Mouse (Mus musculus) heart, embryonic 14.5 days (tissue): ENCODE results near the gene 1810030O07Rik. TPM values are rescaled to one million over a fixed set of nuclear protein-coding genes. Genes with fewer than 3 reads are reported as not detected.
A peak's percentile ranks its signal among the peaks of the same experiment; 100 is the strongest.
"Not testable (repeated sequence)": the region's sequence is repeated elsewhere in the genome, so short reads cannot be mapped to it uniquely, and the experiment has no call there.

Source experiments
- ATAC-seq: fragments of 200-750 bp; cut with Nextera tagmentation; 2 replicates; pipeline ENCODE4 v1.8.0; 2017; ENCODE audit warnings: low read depth, moderate TSS enrichment; ENCODE audit not compliant: insufficient number of reproducible peaks, insufficient read depth, low FRiP score
- H3K27ac ChIP-seq, 2 experiments: fragments of 200-500 bp in 1 of 2; fragments of 300-500 bp in 1 of 2; sonication (generic) in 1 of 2; replicated peaks in 1 of 2; 2 replicates each; pipeline ENCODE4 v1.5.1; 2012 to 2014; ENCODE audit warnings: low read depth in 2 of 2, low read length in 2 of 2, control low read depth in 1 of 2, mild to moderate bottlenecking in 1 of 2, mixed read lengths in 1 of 2; ENCODE audit not compliant: control insufficient read depth in 1 of 2, insufficient read depth in 1 of 2
- H3K27me3 ChIP-seq: fragments of 300-500 bp; sonication (generic); 2 replicates; pipeline ENCODE4 v1.6.1; 2014; ENCODE audit warnings: mild to moderate bottlenecking, low read length, control low read depth; ENCODE audit not compliant: control insufficient read depth, insufficient read depth
- H3K36me3 ChIP-seq: fragments of 300-500 bp; sonication (generic); 2 replicates; pipeline ENCODE4 v1.6.1; 2014; ENCODE audit warnings: mild to moderate bottlenecking, control low read depth, low read length, mixed read lengths; ENCODE audit not compliant: control insufficient read depth, insufficient read depth
- H3K4me1 ChIP-seq, 2 experiments: fragments of 200-500 bp in 1 of 2; fragments of 300-500 bp in 1 of 2; sonication (generic) in 1 of 2; 2 replicates each; pipeline ENCODE4 v1.6.1; 2012 to 2014; ENCODE audit warnings: low read length in 2 of 2, control low read depth in 1 of 2, mixed read lengths in 1 of 2; ENCODE audit not compliant: control insufficient read depth in 2 of 2, insufficient read depth in 2 of 2
- H3K4me2 ChIP-seq: fragments of 300-500 bp; sonication (generic); 2 replicates; pipeline ENCODE4 v1.6.1; 2014; ENCODE audit warnings: mild to moderate bottlenecking, low read length
- H3K4me3 ChIP-seq, 2 experiments: fragments of 200-500 bp in 1 of 2; fragments of 300-500 bp in 1 of 2; sonication (generic) in 1 of 2; 2 replicates each; pipeline ENCODE4 v1.5.1; 2012 to 2014; ENCODE audit warnings: low read length in 2 of 2, mild to moderate bottlenecking in 2 of 2, control low read depth in 1 of 2, low read depth in 1 of 2, moderate library complexity in 1 of 2; ENCODE audit not compliant: control insufficient read depth in 1 of 2, insufficient read depth in 1 of 2
- H3K9ac ChIP-seq: fragments of 300-500 bp; sonication (generic); 2 replicates; pipeline ENCODE4 v1.6.1; 2014; ENCODE audit warnings: mild to moderate bottlenecking, low read length
- H3K9me3 ChIP-seq: fragments of 300-500 bp; sonication (generic); 2 replicates; pipeline ENCODE4 v1.6.1; 2016; ENCODE audit warnings: low read length, control low read depth; ENCODE audit not compliant: control insufficient read depth
- WGBS: fragments of 180-500 bp; shearing (Covaris S2); extraction: QIAGEN DNeasy Blood & Tissue Kit; methylation state at CpG from one replicate; pipeline ENCODE4 v1.1.7; 2014; 5-methylcytosine and 5-hydroxymethylcytosine counted together
- polyA plus RNA-seq: library from polyadenylated mRNA; unstranded; fragments of >200 nt; fragmentation: Nextera tagmentation; extraction: Ambion mirVana; gene quantifications from 2 replicates; pipeline ENCODE4 v1.2.1, GENCODE M21; 2014

1810030O07Rik gene
- polyA plus RNA-seq, 1 experiment from 2014 or later: 29.9 TPM

DNA sequence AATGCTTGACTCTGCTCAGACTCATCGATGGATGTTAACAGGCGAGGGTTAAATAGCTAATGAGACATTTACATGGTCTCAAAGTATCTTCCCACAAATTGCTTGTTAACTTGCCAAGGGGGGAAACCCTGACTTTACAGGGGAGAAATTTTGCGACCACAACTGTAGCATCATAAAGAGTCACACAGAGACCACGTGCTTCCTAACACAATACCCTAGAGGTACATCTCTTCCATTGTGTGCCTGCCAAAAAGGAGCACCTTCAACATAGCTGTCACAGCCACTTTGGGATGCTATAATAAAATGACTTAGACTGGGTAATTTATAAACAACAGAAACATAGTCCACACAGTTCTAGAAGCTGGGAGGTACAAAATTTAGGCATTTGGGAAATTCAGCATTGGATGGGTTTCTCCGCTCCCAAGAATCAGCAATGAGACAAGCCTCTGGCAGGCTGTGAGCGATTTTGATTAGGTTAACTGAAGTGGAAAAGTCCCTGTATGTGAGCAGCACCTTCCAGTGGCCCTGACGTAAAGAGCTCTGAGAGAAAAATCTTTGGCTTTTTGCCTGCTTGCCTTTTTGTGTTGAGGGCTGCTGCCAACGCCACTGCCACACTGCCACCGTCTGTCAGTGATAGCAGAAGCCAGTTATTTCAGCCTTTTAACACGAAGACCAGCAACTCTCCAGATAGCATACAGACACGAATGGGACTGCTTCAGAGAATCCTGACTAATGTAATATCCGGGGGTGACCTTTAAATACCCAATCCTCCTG, 27.8 kb downstream of the 1810030O07Rik start:
- Histone ChIP-seq H3K27ac (peak overlapping the region in 1 of 2 experiments; percentile 6; a peak in 1 of 4 replicates), H3K36me3 (peaks cover 5% of the 10 kb centered on the region; the same call in 1 of the 2 replicates), H3K4me1 (peaks cover 0 to 4% of the 10 kb centered on the region in 2 experiments; a peak in 1 of 4 replicates), H3K27me3 (no peaks in the 10 kb centered on the region), H3K4me3 (no peak overlapping the region), H3K4me2 (no peak overlapping the region), H3K9ac (no peak overlapping the region), H3K9me3 (no peaks in the 10 kb centered on the region)
- 47% methylated on average over 12 of the region's 12 CpGs for WGBS
- ATAC-seq: peak; percentile 39; the same call in 1 of the 2 replicates

DNA sequence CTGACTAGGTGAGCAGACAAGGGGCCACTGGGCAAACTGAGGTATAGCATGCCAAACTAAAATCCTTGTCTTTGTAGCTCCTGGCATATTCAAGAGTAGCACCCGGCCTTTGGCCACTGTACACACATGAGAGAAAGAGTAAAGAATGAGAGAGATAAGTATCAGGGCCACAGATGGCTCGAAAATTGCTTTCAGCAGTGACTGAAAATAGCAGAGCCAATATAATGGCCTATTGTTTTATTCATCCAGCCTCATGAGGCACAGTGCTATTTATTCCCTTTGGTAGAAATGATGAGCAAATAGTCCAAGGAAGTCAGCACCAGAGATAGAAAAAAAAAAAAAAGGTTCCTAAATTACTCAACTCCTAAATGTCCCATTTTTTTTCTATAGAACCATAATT, 28.5 kb downstream of the 1810030O07Rik start:
- Histone ChIP-seq H3K36me3 (peaks cover 2% of the 10 kb centered on the region; the same call in 1 of the 2 replicates), H3K27me3 (no peaks in the 10 kb centered on the region; the same call in 1 of the 2 replicates), H3K27ac (no peak overlapping the region), H3K4me1 (peaks cover 0 to 4% of the 10 kb centered on the region in 2 experiments; a peak in 1 of 4 replicates), H3K9me3 (no peaks in the 10 kb centered on the region), H3K9ac (no peak overlapping the region), H3K4me3 (no peak overlapping the region), H3K4me2 (no peak overlapping the region)
- ATAC-seq: no peak
- 44% methylated on average over 2 of the region's 2 CpGs for WGBS

DNA sequence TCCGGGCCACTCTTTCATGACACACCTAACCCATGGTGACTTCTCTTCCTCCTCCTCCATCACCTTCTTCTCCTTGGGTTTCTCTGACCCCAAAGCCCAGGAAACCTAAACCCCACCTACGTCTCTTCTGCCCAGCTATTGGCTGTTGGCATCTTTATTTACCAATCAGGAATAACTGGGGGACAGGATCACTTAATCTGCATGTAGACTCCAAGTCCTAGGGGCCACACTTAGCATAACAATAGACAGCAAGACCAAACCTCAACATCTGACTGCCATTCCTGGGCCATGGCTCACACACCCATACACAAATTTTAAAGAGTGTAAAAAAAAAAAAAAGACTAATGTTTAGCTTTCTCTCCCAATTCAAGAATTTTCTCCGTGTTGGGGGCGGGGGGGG, 48.3 kb downstream of the 1810030O07Rik start:
- Histone ChIP-seq H3K4me3 (no peak overlapping the region), H3K36me3 (no peaks in the 10 kb centered on the region), H3K9ac (no peak overlapping the region), H3K4me2 (no peak overlapping the region), H3K9me3 (no peaks in the 10 kb centered on the region), H3K27ac (no peak overlapping the region), H3K4me1 (no peaks in the 10 kb centered on the region), H3K27me3 (no peaks in the 10 kb centered on the region)
- 65% methylated on average over 4 of the region's 4 CpGs for WGBS
- no peak for ATAC-seq

- not testable (repeated sequence) for H3K27me3 ChIP-seq, H3K4me3 ChIP-seq, H3K4me2 ChIP-seq, ATAC-seq, H3K4me1 ChIP-seq, H3K9ac ChIP-seq, H3K9me3 ChIP-seq, H3K27ac ChIP-seq
- peaks cover 25% of the 10 kb centered on the region; the same call in 1 of the 2 replicates for H3K36me3 ChIP-seq
- 59% methylated on average over 1 of the region's 1 CpGs for WGBS
Measured at GRCm38 (mm10) chrX:12612360-12612759, 61.1 kb downstream of the 1810030O07Rik start.

GRCm38 (mm10) chrX:12611211-12611610, 62.3 kb downstream of the 1810030O07Rik start:
- ATAC-seq: no peak
- H3K4me1 ChIP-seq: no peaks in the 10 kb centered on the region
- H3K27ac ChIP-seq: no peak overlapping the region
- WGBS: 63% methylated on average over 2 of the region's 2 CpGs
- peaks cover 25% of the 10 kb centered on the region; the same call in 1 of the 2 replicates for H3K36me3 ChIP-seq
- H3K9me3 ChIP-seq: no peaks in the 10 kb centered on the region
- no peak overlapping the region for H3K4me3 ChIP-seq
- H3K4me2 ChIP-seq: no peak overlapping the region
- no peak overlapping the region for H3K9ac ChIP-seq
- H3K27me3 ChIP-seq: no peaks in the 10 kb centered on the region

DNA sequence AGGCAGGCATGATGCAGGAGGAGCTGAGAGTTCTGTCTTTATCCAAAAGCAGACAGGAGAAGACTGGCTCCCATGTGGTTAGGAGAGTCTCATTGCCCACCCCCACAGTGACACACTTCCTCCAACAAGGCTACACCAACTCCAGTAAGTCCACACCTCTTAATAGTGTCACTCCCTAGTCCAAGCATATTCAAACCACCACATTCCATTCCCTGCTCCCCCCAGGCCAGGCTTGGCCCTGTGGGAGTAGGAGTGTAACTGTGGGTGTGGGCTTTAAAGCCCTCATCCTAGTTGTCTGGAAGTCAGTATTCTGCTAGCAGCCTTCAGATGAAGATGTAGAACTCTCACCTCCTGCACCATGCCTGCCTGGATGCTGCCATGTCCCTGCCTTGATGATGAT, 62.9 kb downstream of the 1810030O07Rik start:
- not testable (repeated sequence) for H3K27ac ChIP-seq, H3K27me3 ChIP-seq, ATAC-seq, H3K4me1 ChIP-seq, H3K9ac ChIP-seq, H3K4me2 ChIP-seq, H3K9me3 ChIP-seq, H3K4me3 ChIP-seq
- peaks cover 25% of the 10 kb centered on the region; the same call in 1 of the 2 replicates for H3K36me3 ChIP-seq
